Mouse (Mus musculus) lung, embryonic 14.5 days (tissue): ENCODE data around the gene Mrps10. TPM values are rescaled to one million over a fixed set of nuclear protein-coding genes. Genes with fewer than 3 reads are reported as not detected.
"Not testable (repeated sequence)": the region's sequence is repeated elsewhere in the genome, so short reads cannot be mapped to it uniquely, and the experiment has no call there.

Source experiments
- ATAC-seq: fragments of 200-750 bp; cut with Nextera tagmentation; 2 replicates; pipeline ENCODE4 v1.8.0; 2017; ENCODE audit warnings: mild to moderate bottlenecking, moderate TSS enrichment, moderate library complexity; ENCODE audit not compliant: insufficient read depth
- DNase-seq: peaks from one replicate; pipeline ENCODE4 v3.0.0-alpha.2; 2015
- H3K27ac ChIP-seq: fragments of 300-500 bp; sonication (generic); 2 replicates; pipeline ENCODE4 v1.5.1; 2014; ENCODE audit warnings: low read depth, mild to moderate bottlenecking, moderate library complexity
- H3K27me3 ChIP-seq: fragments of 300-500 bp; sonication (generic); 2 replicates; pipeline ENCODE4 v1.6.1; 2014; ENCODE audit warnings: low read length, control low read depth; ENCODE audit not compliant: insufficient read depth
- H3K36me3 ChIP-seq: fragments of 300-500 bp; sonication (generic); 2 replicates; pipeline ENCODE4 v1.6.1; 2014; ENCODE audit warnings: control low read depth; ENCODE audit not compliant: insufficient read depth
- H3K4me1 ChIP-seq: fragments of 300-500 bp; sonication (generic); 2 replicates; pipeline ENCODE4 v1.6.1; 2014; ENCODE audit warnings: antibody characterized with exemption, control low read depth; ENCODE audit not compliant: insufficient read depth
- H3K4me2 ChIP-seq: fragments of 300-500 bp; sonication (generic); 2 replicates; pipeline ENCODE4 v1.6.1; 2014; ENCODE audit warnings: mild to moderate bottlenecking
- H3K4me3 ChIP-seq: fragments of 300-500 bp; sonication (generic); 2 replicates; pipeline ENCODE4 v1.5.1; 2014; ENCODE audit warnings: low read depth, low read length
- H3K9ac ChIP-seq: fragments of 300-500 bp; sonication (generic); 2 replicates; pipeline ENCODE4 v1.6.1; 2014
- H3K9me3 ChIP-seq: fragments of 300-500 bp; sonication (generic); 2 replicates; pipeline ENCODE4 v1.6.1; 2016; ENCODE audit warnings: low read depth, low read length, control low read depth
- CTCF ChIP-seq: IDR thresholded peaks from 2 replicates; pipeline ENCODE4 v1.5.1; 2016; ENCODE audit warnings: antibody characterized with exemption, low read depth
- WGBS: fragments of 180-500 bp; shearing (Covaris S2); extraction: QIAGEN DNeasy Blood & Tissue Kit; methylation state at CpG from one replicate; pipeline ENCODE4 v1.1.7; 2014; 5-methylcytosine and 5-hydroxymethylcytosine counted together
- polyA plus RNA-seq: library from polyadenylated mRNA; unstranded; fragments of >200 nt; fragmentation: Nextera tagmentation; extraction: Ambion mirVana; gene quantifications from 2 replicates; pipeline ENCODE4 v1.2.1, GENCODE M21; 2014

The Mrps10 gene
- polyA plus RNA-seq, 1 experiment from 2014 or later, result 84.1 TPM

GRCm38 (mm10) chr17:47328552-47329343 lies 39.9 kb upstream of the Mrps10 start:
- no peaks in the 10 kb centered on the region for H3K9me3 ChIP-seq
- ATAC-seq, result no peak
- H3K9ac ChIP-seq, result no peak overlapping the region
- H3K4me1 ChIP-seq, result no peaks in the 10 kb centered on the region
- TF ChIP-seq CTCF, result no peak
- H3K27ac ChIP-seq, result no peak overlapping the region
- no peaks in the 10 kb centered on the region for H3K27me3 ChIP-seq
- DNase-seq, result no peak
- 64% methylated on average over 26 of the region's 26 CpGs for WGBS
- peaks cover 72% of the 10 kb centered on the region for H3K36me3 ChIP-seq
- no peak overlapping the region for H3K4me2 ChIP-seq
- no peak overlapping the region for H3K4me3 ChIP-seq

DNA sequence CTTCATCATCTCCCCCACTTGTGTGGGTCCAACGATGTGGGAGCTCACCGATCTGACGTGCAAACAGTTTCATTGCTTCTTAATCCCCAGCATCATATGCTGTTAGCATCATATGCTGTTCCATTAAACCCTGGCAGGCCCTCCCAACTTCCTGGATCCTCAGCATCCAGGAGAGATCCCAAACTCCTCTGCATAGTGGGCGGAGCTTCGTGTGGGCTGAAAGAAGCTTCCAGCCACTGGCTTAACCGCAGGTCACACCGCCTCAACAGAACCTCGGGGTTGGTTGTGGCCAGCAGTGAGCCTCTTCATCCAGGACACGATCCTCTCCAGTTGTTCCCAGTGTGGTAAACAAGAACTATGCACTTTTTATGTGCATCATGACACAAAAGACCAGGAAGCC lies 38.1 kb upstream of the Mrps10 start:
- ATAC-seq (no peak), DNase-seq (no peak)
- Histone ChIP-seq H3K4me2 (no peak overlapping the region), H3K36me3 (peaks cover 71% of the 10 kb centered on the region), H3K27ac (no peak overlapping the region), H3K27me3 (no peaks in the 10 kb centered on the region), H3K9me3 (no peaks in the 10 kb centered on the region), H3K4me3 (no peak overlapping the region), H3K4me1 (no peaks in the 10 kb centered on the region), H3K9ac (no peak overlapping the region)
- WGBS, result 90% methylated on average over 9 of the region's 9 CpGs
- no peak for TF ChIP-seq CTCF

GRCm38 (mm10) chr17:47332001-47332611 lies 36.6 kb upstream of the Mrps10 start:
- H3K9me3 ChIP-seq, result no peaks in the 10 kb centered on the region
- DNase-seq, result peak; percentile 30
- H3K4me1 ChIP-seq, result no peaks in the 10 kb centered on the region
- peak; percentile 76; the same call in 1 of the 2 replicates for ATAC-seq
- H3K27me3 ChIP-seq, result no peaks in the 10 kb centered on the region
- no peak overlapping the region for H3K27ac ChIP-seq
- H3K4me2 ChIP-seq, result no peak overlapping the region
- TF ChIP-seq CTCF, result no peak
- H3K36me3 ChIP-seq, result peaks cover 74% of the 10 kb centered on the region
- 74% methylated on average over 12 of the region's 12 CpGs for WGBS
- H3K4me3 ChIP-seq, result no peak overlapping the region
- no peak overlapping the region for H3K9ac ChIP-seq

DNA sequence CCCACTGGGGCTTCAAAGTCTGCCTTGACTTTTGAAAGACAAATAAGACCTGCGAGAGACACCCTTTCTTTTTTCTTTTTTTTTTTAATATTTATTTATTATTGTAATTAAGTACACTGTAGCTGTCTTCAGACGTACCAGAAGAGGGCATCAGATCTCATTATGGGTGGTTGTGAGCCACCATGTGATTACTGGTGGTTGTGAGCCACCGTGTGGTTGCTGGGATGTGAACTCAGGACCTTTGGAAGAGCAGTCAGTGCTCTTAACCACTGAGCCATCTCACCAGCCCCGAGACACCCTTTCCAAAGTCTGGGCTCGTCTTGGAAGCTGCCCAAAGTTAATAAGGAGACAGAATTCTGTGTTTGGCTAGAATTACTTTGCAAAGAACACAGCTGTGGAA lies 36.0 kb upstream of the Mrps10 start:
- WGBS, result 49% methylated on average over 5 of the region's 5 CpGs
- ATAC-seq, H3K4me1 ChIP-seq, H3K9ac ChIP-seq, H3K9me3 ChIP-seq, H3K4me3 ChIP-seq, H3K4me2 ChIP-seq, H3K27me3 ChIP-seq, H3K27ac ChIP-seq: not testable (repeated sequence)
- TF ChIP-seq CTCF, result peak; percentile 50
- DNase-seq, result peak; percentile 26
- peaks cover 74% of the 10 kb centered on the region for H3K36me3 ChIP-seq

DNA sequence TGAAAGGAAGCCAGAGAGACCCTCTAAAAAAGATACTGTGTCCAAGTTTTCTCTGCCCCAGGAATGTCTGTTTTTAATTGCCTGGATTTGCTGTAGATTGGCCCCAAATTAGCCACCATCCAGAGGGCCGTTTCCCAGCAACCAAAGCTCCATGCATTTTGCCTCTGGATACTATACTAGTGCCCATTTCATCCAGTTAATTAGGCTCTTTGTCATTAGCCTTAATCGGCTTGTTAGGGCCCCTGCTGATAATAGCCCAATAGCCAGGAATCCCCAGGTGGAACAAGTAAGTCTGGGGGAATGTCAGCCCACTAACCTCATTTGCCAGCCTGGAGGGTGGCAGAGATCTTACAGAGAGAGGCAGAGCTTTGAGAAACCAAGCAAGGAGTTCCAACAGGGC lies 35.3 kb upstream of the Mrps10 start:
- Histone ChIP-seq H3K36me3 (peaks cover 72% of the 10 kb centered on the region), H3K9ac (no peak overlapping the region), H3K4me1 (no peaks in the 10 kb centered on the region), H3K27me3 (no peaks in the 10 kb centered on the region), H3K4me3 (no peak overlapping the region), H3K9me3 (no peaks in the 10 kb centered on the region), H3K27ac (no peak overlapping the region), H3K4me2 (no peak overlapping the region)
- 76% methylated on average over 2 of the region's 2 CpGs for WGBS
- ATAC-seq, result no peak
- TF ChIP-seq CTCF, result no peak
- DNase-seq, result no peak

DNA sequence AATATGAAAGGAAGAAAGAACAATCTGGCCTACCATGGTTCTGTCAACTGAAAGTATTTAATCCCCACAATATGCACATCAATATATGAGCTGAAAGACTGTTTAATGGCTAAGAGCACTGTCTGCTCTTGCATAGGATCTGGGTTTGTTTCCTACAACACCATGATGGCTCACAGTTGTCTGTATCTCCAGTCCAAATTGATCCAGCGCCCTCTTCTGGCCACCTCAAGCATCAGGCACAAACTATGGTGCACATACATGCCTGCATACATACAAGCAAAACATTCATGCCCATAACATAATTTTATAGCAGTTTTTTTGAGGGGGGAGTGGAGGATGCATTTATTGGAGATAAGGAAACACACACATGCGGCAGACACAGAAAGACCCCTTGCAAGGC lies 25.6 kb upstream of the Mrps10 start:
- Histone ChIP-seq H3K4me1 (no peaks in the 10 kb centered on the region), H3K4me3 (no peak overlapping the region), H3K9ac (no peak overlapping the region), H3K27ac (no peak overlapping the region), H3K9me3 (no peaks in the 10 kb centered on the region; the same call in 1 of the 2 replicates), H3K4me2 (no peak overlapping the region), H3K27me3 (no peaks in the 10 kb centered on the region), H3K36me3 (peaks cover 86% of the 10 kb centered on the region)
- DNase-seq (no peak), ATAC-seq (no peak)
- no peak for TF ChIP-seq CTCF
- 82% methylated on average over 2 of the region's 2 CpGs for WGBS

GRCm38 (mm10) chr17:47349721-47350319 lies 18.9 kb upstream of the Mrps10 start:
- H3K9me3 ChIP-seq, result peaks cover 22% of the 10 kb centered on the region; the same call in 1 of the 2 replicates
- H3K4me3 ChIP-seq, result no peak overlapping the region
- TF ChIP-seq CTCF, result no peak
- H3K9ac ChIP-seq, result no peak overlapping the region
- no peaks in the 10 kb centered on the region for H3K27me3 ChIP-seq
- H3K36me3 ChIP-seq, result peaks cover 93% of the 10 kb centered on the region
- no peaks in the 10 kb centered on the region for H3K4me1 ChIP-seq
- no peak for DNase-seq
- H3K4me2 ChIP-seq, result no peak overlapping the region
- WGBS, result 94% methylated on average over 3 of the region's 3 CpGs
- ATAC-seq, result no peak
- H3K27ac ChIP-seq, result no peak overlapping the region
